Mouse (Mus musculus): ENCODE data around the gene Atad1. TPM values are rescaled to one million over a fixed set of nuclear protein-coding genes. Genes with fewer than 3 reads are reported as not detected.
A peak's percentile ranks its signal among the peaks of the same experiment; 100 is the strongest.

The Atad1 gene
- polyA plus RNA-seq, 1 experiment from 2014 or later = 105 TPM

DNA sequence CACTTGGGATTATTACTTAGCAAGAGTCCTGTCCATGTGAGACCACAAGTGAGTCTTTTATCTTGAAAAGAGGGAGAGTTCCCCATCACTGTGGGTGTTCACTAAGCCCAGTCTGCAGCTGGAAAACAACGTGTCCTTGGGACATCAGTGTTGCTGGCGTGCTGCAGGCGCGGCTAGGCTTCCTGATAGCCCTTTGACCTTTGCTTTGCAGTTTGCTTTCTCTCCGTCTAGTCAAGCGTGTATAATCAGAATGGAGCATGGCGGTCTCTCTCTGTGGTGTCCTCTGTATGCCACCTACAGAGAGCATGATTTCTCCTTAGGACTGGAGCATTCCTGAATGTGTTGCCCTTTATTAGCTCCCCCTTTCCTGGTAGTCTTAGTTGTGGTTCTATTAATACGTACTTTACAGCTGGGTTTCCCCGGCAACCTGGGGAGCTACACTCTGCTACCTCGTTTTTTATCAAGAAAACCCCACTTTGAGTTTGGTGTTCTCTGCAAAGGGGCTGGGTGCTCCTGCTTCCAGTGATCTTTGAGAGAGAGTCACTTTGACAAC lies 91.5 kb downstream of the Atad1 start:
- no peak for ATAC-seq (ENCODE audit: insufficient read depth, low FRiP score, low TSS enrichment)
- DNase-seq (ENCODE audit: low spot score) = peak; percentile 37
- Histone ChIP-seq H3K4me1 (ENCODE audit: control insufficient read depth, insufficient read depth, low read length) (0 out of 2 replicates have a peak, but pooled peaks cover 5% of the 10 kb centered on the region), H3K27ac (ENCODE audit: low read depth, low read length) (no peak overlapping the region), H3K36me3 (ENCODE audit: control insufficient read depth, insufficient read depth, low read length) (no peaks in the 10 kb centered on the region), H3K9ac (ENCODE audit: low read length) (no peak overlapping the region), H3K27me3 (ENCODE audit: control insufficient read depth, insufficient read depth, low read length) (no peaks in the 10 kb centered on the region), H3K9me3 (ENCODE audit: control insufficient read depth, low read length) (no peaks in the 10 kb centered on the region), H3K4me2 (ENCODE audit: low read depth) (no peak overlapping the region), H3K4me3 (ENCODE audit: low read depth, low read length) (no peak overlapping the region)
- 30% methylated on average over 10 of the region's 10 CpGs for WGBS

DNA sequence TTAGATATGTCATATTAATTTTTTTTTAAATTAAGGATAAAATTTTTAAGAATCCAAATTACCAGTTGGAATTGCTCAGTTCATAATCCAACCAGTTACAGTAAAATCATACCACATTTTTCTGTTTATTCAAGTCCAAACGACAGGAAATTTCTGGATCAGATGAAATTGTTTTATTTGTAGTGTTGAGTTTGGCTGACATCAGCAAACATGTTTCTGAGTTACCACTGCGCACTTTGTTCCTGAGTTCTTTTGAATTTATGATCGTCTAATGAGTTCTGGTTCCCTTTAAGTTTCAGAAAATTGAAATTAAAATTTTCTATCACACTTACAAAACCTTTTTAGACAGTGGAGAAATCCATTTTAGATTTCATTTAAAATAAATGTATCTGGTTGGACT lies 93.2 kb downstream of the Atad1 start:
- Histone ChIP-seq H3K9ac (ENCODE audit: low read length) (no peak overlapping the region), H3K36me3 (ENCODE audit: control insufficient read depth, insufficient read depth, low read length) (no peaks in the 10 kb centered on the region), H3K27me3 (ENCODE audit: control insufficient read depth, insufficient read depth, low read length) (no peaks in the 10 kb centered on the region), H3K27ac (ENCODE audit: low read depth, low read length) (no peak overlapping the region), H3K4me1 (ENCODE audit: control insufficient read depth, insufficient read depth, low read length) (0 out of 2 replicates have a peak, but pooled peaks cover 5% of the 10 kb centered on the region), H3K9me3 (ENCODE audit: control insufficient read depth, low read length) (no peaks in the 10 kb centered on the region), H3K4me3 (ENCODE audit: low read depth, low read length) (no peak overlapping the region), H3K4me2 (ENCODE audit: low read depth) (no peak overlapping the region)
- DNase-seq (ENCODE audit: low spot score) (no peak), ATAC-seq (ENCODE audit: insufficient read depth, low FRiP score, low TSS enrichment) (no peak)
- WGBS = 93% methylated on average over 3 of the region's 3 CpGs

DNA sequence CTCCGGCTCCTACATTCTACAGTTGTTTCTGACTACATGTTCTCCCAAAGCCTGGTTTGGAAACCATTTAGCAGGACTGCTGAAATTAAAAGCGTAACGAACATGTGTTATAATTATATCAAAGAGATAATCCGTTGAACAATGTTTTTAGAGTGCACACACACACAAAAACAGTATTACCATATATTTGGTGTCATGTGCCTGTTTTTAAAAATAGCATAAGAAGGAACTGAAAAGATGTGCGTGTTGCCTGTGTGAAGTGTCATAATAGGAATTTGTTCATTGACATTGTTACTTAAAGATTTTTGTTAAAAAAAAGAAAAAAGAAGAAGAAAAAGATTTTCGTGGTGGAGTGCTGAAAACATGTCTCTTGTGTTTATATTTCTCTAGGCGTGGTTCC lies 93.6 kb downstream of the Atad1 start:
- no peaks in the 10 kb centered on the region for H3K9me3 ChIP-seq (ENCODE audit: control insufficient read depth, low read length)
- no peak overlapping the region for H3K4me3 ChIP-seq (ENCODE audit: low read depth, low read length)
- no peaks in the 10 kb centered on the region for H3K27me3 ChIP-seq (ENCODE audit: control insufficient read depth, insufficient read depth, low read length)
- H3K4me1 ChIP-seq (ENCODE audit: control insufficient read depth, insufficient read depth, low read length) = 0 out of 2 replicates have a peak, but pooled peaks cover 5% of the 10 kb centered on the region
- H3K27ac ChIP-seq (ENCODE audit: low read depth, low read length) = no peak overlapping the region
- H3K36me3 ChIP-seq (ENCODE audit: control insufficient read depth, insufficient read depth, low read length) = no peaks in the 10 kb centered on the region
- whole genome bisulfite sequencing = 92% methylated on average over 7 of the region's 7 CpGs
- DNase-seq (ENCODE audit: low spot score) (no peak), ATAC-seq (ENCODE audit: insufficient read depth, low FRiP score, low TSS enrichment) (no peak)
- H3K4me2 ChIP-seq (ENCODE audit: low read depth) = no peak overlapping the region
- no peak overlapping the region for H3K9ac ChIP-seq (ENCODE audit: low read length)

DNA sequence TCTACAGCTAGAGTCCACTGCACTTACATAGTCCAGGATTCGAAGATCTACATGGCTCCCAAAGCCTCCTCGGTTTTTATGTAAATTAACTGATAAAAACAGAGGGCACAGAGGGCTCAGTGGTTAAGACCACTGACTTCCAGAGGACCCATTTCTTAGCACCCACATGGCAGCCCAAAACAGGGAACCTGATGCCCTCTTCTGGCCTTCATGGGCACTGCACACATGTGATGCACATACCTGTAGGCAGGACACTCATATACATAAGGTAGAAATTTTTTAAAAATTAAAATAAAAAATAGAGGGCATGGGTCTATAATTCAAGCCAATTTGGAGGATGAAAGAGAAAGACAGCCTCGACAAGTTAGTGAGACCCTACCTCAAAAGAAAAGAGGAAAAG lies 95.9 kb downstream of the Atad1 start:
- ATAC-seq (ENCODE audit: insufficient read depth, low FRiP score, low TSS enrichment) (no peak), DNase-seq (ENCODE audit: low spot score) (no peak)
- H3K4me2 ChIP-seq (ENCODE audit: low read depth) = no peak overlapping the region
- no peak overlapping the region for H3K9ac ChIP-seq (ENCODE audit: low read length)
- no peaks in the 10 kb centered on the region for H3K27me3 ChIP-seq (ENCODE audit: control insufficient read depth, insufficient read depth, low read length)
- 0 out of 2 replicates have a peak, but pooled peaks cover 5% of the 10 kb centered on the region for H3K4me1 ChIP-seq (ENCODE audit: control insufficient read depth, insufficient read depth, low read length)
- no peaks in the 10 kb centered on the region for H3K9me3 ChIP-seq (ENCODE audit: control insufficient read depth, low read length)
- H3K4me3 ChIP-seq (ENCODE audit: low read depth, low read length) = no peak overlapping the region
- WGBS = 89% methylated on average over 3 of the region's 3 CpGs
- H3K36me3 ChIP-seq (ENCODE audit: control insufficient read depth, insufficient read depth, low read length) = no peaks in the 10 kb centered on the region
- H3K27ac ChIP-seq (ENCODE audit: low read depth, low read length) = no peak overlapping the region

DNA sequence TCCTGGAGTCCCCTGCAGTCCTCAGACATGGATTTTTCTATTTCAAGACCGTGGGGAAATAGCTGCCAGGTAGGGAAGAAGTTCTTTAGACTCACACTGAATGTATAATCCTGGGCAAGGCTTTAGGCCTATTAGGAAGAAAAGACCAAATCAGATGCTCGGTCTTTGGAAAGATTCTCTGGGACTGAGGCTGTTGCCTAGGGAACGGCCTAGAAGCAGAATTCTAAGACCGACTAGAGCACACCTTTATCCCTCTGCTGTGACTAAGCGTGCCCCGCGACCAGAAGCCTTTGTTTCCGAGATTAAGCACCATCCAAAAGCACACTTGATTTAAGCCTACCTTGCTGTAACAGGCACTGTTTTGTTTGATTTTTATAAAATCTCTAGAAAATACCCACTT lies 97.6 kb downstream of the Atad1 start:
- no peaks in the 10 kb centered on the region for H3K4me1 ChIP-seq (ENCODE audit: control insufficient read depth, insufficient read depth, low read length)
- 81% methylated on average over 8 of the region's 8 CpGs for WGBS

DNA sequence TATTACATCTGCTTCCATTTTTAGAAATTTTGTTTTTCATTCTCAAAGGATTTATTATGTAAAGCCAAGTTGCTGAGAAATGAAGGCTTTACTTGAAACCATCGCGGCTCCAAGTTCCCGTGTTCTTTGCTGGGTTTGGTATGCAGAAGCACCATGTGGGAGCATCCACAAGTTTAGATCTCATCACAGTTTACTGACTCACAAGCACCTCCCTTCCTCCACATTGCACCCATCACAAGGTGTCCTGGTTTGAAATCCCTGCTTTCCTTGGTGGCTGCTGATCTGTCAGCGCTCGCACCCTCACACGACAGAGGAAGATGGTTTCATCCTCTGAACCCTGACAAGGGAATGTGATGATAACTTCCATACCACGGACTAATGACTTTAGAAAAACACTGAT lies 98.1 kb downstream of the Atad1 start:
- WGBS = 92% methylated on average over 7 of the region's 7 CpGs
- ATAC-seq (ENCODE audit: insufficient read depth, low FRiP score, low TSS enrichment) = no peak
- no peaks in the 10 kb centered on the region for H3K9me3 ChIP-seq (ENCODE audit: control insufficient read depth, low read length)

More for the DNA sequence above, 97.6 kb downstream of the Atad1 start:
- H3K27ac ChIP-seq (ENCODE audit: low read depth, low read length) = no peak overlapping the region
- ATAC-seq (ENCODE audit: insufficient read depth, low FRiP score, low TSS enrichment) (no peak), DNase-seq (ENCODE audit: low spot score) (no peak)
- H3K4me3 ChIP-seq (ENCODE audit: low read depth, low read length) = no peak overlapping the region
- H3K27me3 ChIP-seq (ENCODE audit: control insufficient read depth, insufficient read depth, low read length) = no peaks in the 10 kb centered on the region
- no peak overlapping the region for H3K4me2 ChIP-seq (ENCODE audit: low read depth)
- H3K36me3 ChIP-seq (ENCODE audit: control insufficient read depth, insufficient read depth, low read length) = no peaks in the 10 kb centered on the region
- H3K9ac ChIP-seq (ENCODE audit: low read length) = no peak overlapping the region
- no peaks in the 10 kb centered on the region for H3K9me3 ChIP-seq (ENCODE audit: control insufficient read depth, low read length)

DNA sequence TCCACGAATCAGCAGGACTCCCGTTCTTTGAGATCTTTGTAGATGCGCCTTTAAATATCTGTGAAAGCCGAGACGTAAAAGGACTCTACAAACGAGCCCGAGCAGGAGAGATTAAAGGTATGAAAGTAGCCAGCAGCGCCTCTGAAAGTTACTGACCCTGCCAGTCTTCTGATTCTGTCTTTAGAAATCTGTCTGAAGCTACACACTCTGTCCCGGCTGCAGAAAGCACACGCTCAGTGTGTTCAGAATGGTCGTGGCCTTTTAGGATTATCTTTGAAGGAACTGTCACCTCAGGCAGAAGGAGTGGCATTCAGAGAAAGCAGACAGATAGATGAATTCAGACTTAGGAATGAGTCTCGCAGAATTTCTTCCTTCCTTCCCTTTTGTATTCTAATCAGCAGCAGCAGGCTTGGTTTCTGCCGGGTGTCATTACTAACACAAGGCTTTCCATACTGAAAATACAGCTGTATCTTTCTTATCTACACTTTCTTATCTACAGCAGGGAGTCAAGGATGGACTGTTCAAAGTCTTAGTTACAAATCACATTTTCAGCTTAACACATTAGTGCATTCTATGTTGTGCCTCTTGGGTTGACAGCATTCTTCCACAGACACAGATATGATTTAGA lies 101.2 kb downstream of the Atad1 start:
- DNase-seq (ENCODE audit: low spot score) (no peak), ATAC-seq (ENCODE audit: insufficient read depth, low FRiP score, low TSS enrichment) (no peak)
- Histone ChIP-seq H3K27me3 (ENCODE audit: control insufficient read depth, insufficient read depth, low read length) (no peaks in the 10 kb centered on the region), H3K27ac (ENCODE audit: low read depth, low read length) (no peak overlapping the region), H3K4me3 (ENCODE audit: low read depth, low read length) (no peak overlapping the region), H3K4me2 (ENCODE audit: low read depth) (no peak overlapping the region), H3K9me3 (ENCODE audit: control insufficient read depth, low read length) (no peaks in the 10 kb centered on the region), H3K9ac (ENCODE audit: low read length) (no peak overlapping the region), H3K36me3 (ENCODE audit: control insufficient read depth, insufficient read depth, low read length) (no peaks in the 10 kb centered on the region), H3K4me1 (ENCODE audit: control insufficient read depth, insufficient read depth, low read length) (no peaks in the 10 kb centered on the region)
- WGBS = 77% methylated on average over 13 of the region's 13 CpGs

More for the DNA sequence above, 98.1 kb downstream of the Atad1 start:
- no peaks in the 10 kb centered on the region for H3K27me3 ChIP-seq (ENCODE audit: control insufficient read depth, insufficient read depth, low read length)
- H3K4me2 ChIP-seq (ENCODE audit: low read depth) = no peak overlapping the region
- no peak overlapping the region for H3K9ac ChIP-seq (ENCODE audit: low read length)
- no peak overlapping the region for H3K4me3 ChIP-seq (ENCODE audit: low read depth, low read length)
- no peak for DNase-seq (ENCODE audit: low spot score)
- no peaks in the 10 kb centered on the region for H3K36me3 ChIP-seq (ENCODE audit: control insufficient read depth, insufficient read depth, low read length)
- no peak overlapping the region for H3K27ac ChIP-seq (ENCODE audit: low read depth, low read length)
- H3K4me1 ChIP-seq (ENCODE audit: control insufficient read depth, insufficient read depth, low read length) = no peaks in the 10 kb centered on the region

DNA sequence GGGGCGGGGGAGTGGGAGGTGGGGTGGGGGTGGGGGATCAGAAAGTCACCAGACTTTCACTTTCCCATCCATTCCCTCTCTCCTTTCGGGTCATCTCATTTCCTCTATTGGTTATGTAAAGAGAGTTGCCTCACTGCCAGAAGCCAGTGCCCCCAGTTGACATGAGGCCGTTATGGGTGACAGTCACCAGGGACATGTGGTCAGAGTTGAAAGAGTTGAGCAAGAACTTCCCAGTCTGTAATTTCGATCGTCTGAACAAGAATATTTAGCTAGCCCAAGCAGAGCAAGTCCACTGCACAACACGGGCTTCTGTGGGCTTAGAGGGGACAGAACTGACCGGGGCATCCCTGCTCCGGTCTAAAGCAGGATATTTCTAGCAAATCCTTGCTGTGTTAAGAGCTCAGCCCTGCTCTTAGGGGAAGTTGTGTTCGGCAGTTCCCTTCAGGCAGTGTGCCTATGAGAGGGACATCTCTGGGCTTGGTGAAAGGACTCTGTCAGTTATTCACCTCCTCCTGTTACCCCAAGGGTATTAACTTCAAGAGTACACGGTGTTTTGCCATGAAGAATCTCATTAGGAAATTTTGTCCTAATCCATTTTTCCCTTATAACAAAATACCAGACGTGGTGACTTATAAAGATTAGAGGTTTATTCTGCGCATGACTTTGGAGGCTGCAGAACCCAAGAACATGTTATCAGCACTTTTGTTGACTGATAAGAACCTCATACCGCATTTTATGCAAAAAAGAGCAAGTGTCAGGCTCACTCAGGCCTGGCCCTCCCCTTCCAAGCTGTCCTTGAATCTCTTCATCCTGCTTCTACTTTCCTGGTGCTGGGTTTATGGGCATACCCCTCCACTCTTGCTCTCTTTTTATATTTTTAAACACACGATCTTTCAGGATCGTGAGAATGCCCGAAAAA lies 102.0 kb downstream of the Atad1 start:
- H3K27ac ChIP-seq (ENCODE audit: low read depth, low read length) = no peak overlapping the region
- H3K4me1 ChIP-seq (ENCODE audit: control insufficient read depth, insufficient read depth, low read length) = no peaks in the 10 kb centered on the region
- H3K9me3 ChIP-seq (ENCODE audit: control insufficient read depth, low read length) = no peaks in the 10 kb centered on the region
- ATAC-seq (ENCODE audit: insufficient read depth, low FRiP score, low TSS enrichment) (no peak), DNase-seq (ENCODE audit: low spot score) (no peak)
- no peaks in the 10 kb centered on the region for H3K36me3 ChIP-seq (ENCODE audit: control insufficient read depth, insufficient read depth, low read length)
- no peaks in the 10 kb centered on the region for H3K27me3 ChIP-seq (ENCODE audit: control insufficient read depth, insufficient read depth, low read length)
- WGBS = 83% methylated on average over 16 of the region's 16 CpGs
- no peak overlapping the region for H3K9ac ChIP-seq (ENCODE audit: low read length)
- no peak overlapping the region for H3K4me2 ChIP-seq (ENCODE audit: low read depth)
- no peak overlapping the region for H3K4me3 ChIP-seq (ENCODE audit: low read depth, low read length)
